Mouse (Mus musculus): Measurements from ENCODE around the gene Ddx54.
A peak's percentile ranks its signal among the peaks of the same experiment; 100 is the strongest.

Gene Ddx54

DNA sequence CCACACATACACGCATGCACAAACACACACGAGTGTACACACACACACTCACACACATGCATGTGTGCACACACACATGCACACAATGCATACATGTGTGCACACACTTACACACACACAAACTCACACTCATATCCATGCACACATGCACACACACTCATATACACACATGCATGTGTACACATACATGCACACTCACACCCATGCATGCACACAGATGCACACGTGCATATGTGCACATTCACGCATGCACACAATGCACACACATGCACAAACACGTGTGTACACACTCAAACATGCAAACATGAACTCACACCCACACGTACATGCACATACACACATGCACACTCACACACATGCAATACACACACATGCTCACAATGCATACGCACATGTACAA is 27.6 kb downstream of the Ddx54 start:
- no peak for DNase-seq (ENCODE audit: low read depth in 1 of 2, low spot score in 2 of 2)

DNA sequence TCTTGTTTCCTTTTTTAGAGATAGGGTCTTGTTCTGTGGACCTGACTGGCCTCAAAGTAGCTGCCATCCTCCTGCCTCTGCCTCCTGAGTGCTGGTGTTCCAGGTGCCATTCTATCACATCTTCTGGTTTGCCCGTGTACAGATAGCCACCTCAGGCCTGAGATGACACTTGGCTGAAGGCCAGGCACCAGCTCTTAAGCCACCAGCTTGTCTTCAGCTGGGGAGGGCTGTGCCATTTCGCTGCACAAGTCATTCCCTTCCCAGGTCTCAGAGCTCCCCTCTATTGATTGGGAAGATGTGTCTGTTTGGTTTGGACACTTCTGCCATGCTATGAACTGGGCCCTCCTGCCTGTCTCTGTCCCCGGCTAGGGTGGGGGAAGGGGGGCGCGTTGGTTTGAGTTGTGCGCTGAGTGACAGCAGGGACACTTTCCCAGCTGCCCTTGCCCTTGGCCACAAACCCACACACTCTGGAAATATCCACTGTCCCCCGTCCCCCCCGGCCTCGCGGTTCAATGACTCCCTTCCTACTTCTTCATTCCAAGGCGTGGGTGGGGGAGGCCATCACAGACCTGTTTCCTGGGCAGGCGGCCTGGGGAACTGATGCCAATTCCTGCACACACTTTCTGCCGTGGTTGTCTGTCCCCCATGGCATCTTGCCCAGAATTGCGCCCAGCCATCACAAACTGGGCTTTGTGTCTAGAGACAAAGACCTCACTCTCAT is 31.0 kb downstream of the Ddx54 start:
- no peak for DNase-seq (ENCODE audit: low read depth in 1 of 2, low spot score in 2 of 2)

DNA sequence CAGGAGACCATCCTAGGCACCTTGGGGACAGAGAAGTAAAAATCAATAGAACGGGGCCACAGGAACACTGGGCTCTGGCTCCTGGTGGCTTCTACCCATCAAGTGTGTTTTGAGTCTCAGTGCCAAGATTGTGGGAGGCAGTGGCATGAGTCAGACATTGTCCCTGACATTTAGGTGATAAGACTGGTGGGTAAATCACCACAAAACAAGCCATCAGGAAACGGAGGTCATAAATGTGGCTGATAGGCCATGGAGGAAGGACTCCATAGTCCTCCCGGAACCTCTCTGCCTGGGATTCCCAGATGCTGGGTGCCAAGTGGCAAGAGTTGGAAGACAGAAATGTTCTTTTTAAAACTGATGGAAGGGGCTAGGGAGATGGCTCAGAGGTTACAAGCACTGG is 31.7 kb downstream of the Ddx54 start:
- no peak for DNase-seq (ENCODE audit: low read depth in 1 of 2, low spot score in 2 of 2)

DNA sequence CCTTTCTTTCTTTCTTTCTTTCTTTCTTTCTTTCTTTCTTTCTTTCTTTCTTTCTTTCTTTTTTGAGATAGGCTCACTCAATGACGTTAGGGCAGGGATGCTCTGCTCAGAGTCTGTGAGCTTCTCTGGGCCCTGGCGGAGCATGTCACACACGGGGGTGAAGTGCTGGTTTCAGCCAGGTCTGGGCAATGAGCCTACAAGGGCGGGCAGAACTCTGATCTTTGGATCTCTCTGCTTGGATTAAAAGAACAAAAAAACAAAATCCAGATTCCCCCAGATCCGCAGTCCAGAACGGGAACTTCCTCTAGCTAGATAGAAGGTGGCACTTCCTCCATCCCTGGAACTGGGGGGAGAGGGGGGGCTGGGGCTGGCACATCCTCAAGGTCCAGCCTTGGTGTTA is 33.3 kb downstream of the Ddx54 start:
- DNase-seq (ENCODE audit: low read depth in 1 of 2, low spot score in 2 of 2) = no peak

DNA sequence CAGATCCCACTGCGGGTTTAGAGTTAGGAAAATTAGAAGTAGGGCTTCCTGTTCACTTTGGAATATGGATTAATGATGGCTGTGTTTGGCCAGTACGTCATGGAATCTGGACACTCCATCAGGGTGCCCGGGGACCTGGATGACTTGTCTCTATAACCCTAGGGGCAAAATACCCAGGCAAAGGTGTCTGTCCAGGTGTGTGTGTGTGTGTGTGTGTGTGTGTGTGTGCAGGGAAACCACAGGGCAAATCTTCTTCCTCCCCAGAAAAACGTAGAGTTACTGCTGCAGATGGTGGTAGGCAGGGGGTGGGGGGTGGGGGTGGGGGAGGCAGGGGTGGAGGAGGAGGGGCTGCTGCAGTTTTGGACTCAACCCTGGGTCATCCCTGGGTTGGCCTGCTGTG is 34.8 kb downstream of the Ddx54 start:
- DNase-seq (ENCODE audit: low read depth in 1 of 2, low spot score in 2 of 2) = no peak

DNA sequence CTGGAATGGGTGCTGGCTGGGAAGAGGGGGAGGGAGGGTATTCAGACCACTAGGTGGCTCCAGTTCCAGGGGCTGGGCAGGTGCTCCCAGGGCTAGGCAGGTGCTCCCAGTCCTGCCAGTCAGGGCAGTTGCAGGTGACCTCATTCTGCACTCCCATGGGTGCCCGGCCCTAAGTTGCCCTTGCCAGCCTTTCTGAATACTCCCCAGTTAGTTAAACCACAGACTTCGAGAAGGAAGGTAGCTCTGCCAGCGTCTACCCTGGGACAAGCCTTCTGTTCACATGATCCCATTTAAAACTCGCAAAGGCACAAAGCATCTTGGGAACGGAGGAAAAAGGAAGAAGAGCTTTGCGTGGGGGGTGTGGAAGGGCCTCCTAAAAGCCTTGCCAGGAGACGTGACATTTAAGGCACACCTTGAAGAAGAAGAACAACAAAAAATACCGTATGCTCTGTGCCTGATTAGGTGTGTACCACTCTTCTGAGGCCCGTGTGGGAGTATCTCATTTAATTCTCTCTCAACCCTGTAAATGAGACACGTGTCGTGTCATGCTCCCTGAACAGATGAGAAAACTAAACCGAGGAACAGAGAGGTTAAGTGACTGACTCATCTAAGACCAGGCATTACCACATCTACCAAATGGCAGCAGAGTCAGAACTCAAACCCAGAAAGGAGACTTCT is 35.4 kb downstream of the Ddx54 start:
- no peak for DNase-seq (ENCODE audit: low read depth in 1 of 2, low spot score in 2 of 2)

DNA sequence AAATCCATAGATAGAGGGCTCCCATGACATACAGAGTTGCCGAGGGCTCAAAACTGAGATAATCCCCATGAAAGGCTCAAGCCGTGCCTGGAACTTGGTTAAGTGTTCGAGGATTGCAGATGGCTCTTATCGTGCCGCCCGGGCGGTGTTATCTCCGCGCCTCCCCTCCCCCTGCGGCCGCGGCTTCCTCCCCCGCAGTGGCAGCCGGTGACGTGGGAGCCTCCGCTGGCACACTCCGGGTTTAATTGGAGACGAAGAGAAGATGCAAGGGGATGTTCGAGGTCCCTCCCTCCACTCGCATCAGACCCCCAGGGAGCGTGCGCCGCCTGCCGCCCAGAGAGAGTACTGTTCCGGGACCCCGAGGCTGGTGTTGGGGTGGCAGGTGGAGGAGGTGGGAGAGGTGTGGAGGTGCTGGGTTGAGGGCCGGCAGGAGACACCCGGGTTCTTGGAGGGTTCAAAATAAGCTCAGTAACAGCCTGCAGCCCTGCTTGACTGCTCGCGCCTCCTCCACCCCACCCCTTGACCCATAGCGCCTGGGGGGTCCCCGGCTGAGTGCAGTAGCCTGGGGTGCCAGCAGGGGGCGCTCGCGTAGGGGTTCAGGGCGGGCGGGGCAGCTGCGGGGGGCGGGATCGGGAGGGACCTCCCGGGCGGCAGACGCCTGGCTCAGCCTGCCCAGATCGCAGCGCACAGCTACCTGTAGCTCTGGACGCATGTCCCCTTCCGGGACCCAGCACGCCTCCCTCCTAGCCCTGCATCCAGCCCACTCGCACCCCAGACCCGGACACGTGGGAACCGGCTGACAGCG is 36.2 kb downstream of the Ddx54 start, which contains the start of gene Rasal1:
TSS of gene Rasal1 (plus strand) at position 244 of the 805 bp plus-strand sequence.
- peak in 1 of 2 experiments; percentile 31 for DNase-seq (ENCODE audit: low read depth in 1 of 2, low spot score in 2 of 2)

DNA sequence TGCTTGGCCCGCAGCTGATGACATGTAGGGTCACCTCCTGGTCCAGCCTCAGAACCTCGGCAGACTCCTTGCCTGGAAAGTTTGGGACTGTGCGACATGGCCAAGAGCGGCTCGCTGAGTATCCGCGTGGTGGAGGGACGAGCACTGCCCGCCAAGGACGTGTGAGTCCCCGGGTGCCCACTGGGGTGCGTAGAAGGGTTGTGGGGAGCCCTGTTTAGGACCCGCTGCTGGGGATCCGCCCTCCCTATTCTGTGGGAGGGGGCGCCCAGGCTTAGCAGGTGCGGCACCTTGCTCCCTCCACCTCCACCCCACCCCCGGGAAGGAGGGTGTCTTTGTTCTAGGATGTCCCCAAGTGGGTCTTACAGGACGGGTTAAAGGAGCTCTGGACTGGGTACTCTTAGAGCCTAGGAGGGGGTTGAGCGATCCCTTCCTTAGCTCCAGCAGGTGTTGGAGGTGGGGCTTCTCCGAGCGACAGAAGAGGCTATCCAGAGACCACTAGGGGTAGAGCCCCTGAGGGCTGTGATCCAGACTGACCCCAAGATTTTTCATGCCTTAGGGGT is 36.9 kb downstream of the Ddx54 start:
- no peak for DNase-seq (ENCODE audit: low read depth in 1 of 2, low spot score in 2 of 2)

DNA sequence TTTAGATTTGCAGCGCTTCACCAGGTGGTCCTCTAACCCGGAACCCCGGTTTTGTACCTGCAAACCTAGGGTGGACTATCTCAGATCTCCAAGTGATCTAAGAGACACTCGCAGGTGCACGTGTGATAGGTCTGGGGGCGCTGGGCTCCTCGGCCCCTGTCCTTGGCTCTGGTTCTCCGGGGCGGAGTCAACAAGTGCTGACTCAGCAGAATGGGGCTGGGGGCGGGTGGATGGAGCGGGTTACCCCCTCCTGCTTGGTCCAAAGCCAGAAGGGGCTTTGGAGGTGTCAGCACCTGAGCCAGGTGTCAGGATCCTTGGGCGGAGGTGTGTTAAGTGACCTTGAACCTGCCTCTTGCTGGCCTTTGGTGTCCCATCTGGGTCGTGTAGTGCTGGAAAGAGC is 37.4 kb downstream of the Ddx54 start:
- DNase-seq (ENCODE audit: low read depth in 1 of 2, low spot score in 2 of 2) = no peak

DNA sequence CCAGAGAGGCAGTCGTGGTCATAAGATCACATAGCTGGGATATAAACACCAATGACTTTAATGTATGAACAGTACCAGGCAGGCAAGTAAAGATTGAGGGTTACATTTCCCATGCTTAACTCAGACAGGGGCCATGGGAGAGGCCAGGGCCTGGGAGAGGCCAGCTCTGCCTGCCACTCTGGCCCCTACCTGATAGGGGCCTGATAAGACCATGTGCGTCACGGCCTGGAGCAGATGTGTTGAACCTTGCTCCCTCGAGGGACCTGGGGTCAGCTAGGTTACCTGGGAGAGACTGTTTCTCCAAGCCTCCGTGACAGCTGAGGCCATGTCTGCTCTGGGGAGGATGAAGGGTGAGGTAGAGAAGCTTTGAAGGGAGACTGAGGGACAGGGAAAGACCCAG is 38.7 kb downstream of the Ddx54 start:
- DNase-seq (ENCODE audit: low read depth in 1 of 2, low spot score in 2 of 2) = no peak

DNA sequence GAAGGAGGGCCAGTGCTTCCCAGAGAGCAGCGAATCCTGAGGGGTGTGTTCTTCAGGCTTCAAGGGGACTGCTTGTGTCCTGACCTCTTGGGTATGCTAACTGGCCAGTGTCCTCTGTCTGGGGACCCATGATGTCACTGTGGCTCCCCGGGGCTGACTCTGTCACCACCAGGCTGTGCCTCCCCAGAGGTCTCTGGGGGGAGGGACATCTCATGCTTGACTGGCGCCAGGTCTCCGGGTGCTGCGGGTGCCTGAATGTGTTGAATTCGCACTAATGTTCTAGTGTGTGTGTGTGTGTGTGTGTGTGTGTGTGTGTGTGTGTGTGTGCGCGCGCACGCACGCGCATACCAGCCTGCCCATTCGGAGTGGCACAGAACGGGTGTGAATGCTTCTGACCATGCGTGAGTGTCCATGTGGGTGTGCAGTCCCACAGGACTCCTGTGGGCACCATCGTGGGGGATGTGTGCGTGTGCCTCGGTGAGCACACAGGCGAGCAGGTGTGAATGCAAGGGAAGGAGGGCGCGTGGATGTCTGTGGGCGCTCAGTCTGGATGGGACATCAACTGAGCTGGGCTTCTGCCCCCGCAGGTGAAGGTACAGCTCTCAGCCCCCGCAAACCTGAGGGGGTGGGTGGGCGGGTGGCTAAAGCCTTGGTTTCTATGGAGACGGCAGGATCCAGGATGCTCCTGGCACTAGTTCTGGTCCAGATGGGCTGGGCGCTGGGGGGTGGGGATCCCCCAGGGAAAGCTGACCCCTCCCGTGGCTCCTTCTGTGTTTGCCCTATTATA is 40.6 kb downstream of the Ddx54 start:
- no peak for DNase-seq (ENCODE audit: low read depth in 1 of 2, low spot score in 2 of 2)

DNA sequence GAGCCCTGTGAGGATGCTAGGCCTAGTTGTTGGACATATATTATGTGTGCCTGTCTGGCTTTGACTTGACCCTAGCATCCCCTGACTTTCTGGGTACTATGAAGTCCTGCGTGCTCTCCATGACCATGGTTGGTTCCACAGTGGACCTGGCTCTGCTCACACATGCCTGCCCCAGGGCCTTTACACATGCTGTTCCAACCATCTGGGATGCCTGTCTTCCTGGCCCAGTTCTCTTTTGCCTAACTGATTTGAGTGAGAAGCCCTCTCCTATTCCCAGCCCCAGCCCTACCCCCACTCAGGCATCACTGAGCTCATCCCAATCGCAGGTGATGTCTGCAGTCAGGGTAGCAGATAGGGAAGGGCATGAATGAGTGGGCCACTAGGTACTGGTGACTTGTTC is 41.3 kb downstream of the Ddx54 start:
- DNase-seq (ENCODE audit: low read depth in 1 of 2, low spot score in 2 of 2) = no peak

DNA sequence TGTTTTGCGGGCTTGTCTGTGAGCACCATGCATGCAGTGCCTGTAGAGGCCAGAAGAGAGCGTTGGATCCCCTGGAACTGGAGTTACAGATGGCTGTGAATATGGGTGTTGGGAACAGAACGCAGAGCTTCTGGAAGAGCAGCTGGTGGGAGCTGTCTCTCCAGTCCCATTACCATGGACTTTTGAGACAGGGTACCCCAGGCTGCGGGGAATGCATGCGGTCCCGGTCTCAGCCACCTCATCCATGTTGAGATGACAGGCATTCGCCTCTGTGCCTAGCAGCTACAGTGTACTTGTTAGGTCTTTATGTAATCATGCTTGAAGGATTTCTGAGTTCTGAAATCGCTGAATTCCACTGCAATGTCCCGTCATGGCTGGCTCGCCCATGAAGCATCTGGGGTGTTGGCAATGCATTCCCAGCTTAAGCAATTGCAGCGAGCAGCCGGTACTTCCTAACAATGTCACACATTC is 43.8 kb downstream of the Ddx54 start:
- DNase-seq (ENCODE audit: low read depth in 1 of 2, low spot score in 2 of 2) = no peak

DNA sequence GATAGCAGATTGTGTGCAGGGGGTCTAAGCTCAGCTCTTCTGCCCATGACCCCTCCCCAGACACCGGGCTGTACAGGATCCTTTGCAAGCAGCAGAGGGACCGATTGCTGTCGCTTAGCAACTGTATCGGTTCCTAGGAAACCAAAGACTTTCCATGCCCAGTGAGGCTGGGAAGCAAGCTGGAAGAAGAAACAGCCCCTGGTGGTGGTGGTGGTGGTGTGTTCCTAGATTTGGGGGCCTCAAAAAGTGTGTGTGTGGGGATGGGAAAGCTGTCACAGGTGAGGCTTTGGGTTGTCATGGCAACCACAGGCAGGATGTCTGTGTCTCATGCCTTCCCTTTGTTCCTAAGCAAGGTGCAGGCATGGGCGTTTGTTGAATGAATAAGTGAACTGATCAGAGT is 48.3 kb downstream of the Ddx54 start:
- no peak for DNase-seq (ENCODE audit: low read depth in 1 of 2, low spot score in 2 of 2)

DNA sequence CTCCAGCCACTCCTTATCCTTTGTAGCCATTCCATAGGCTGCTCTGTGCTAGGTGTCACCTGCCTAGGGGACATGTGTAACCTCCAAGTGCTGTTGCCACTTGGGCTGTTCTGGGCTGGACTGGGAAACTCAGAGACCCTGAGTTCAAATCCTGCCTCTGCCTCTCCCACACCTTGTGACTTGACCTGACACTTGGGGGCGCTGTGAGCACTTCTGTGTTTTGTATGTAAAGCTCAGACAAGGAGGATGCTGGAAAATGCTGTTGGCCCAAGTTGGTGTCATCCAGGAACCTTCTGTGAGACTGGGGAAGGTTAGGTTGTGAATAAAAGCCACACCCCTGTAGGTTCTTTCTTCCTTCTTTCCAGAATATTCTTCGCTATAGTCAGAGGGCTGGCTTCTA is 52.3 kb downstream of the Ddx54 start:
- no peak for DNase-seq (ENCODE audit: low read depth in 1 of 2, low spot score in 2 of 2)

DNA sequence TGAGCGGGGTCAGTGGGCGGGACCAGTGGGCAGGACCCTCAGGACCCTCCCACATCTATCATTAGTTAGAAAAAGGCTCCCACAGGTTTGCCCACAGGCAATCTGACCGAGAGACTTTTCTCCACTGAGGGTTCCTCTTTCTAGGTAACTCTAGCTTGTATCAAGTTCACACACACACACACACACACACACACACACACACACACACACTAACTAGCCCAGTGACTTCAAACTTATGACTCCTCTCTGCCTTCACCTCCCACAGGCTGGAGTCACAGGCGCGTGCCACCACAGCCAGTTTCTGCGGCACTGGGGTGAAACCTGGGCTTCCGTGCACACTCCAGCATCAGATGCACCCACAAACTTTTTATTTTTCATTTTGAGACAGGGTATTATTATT is 56.2 kb downstream of the Ddx54 start:
- DNase-seq (ENCODE audit: low read depth in 1 of 2, low spot score in 2 of 2) = no peak

DNA sequence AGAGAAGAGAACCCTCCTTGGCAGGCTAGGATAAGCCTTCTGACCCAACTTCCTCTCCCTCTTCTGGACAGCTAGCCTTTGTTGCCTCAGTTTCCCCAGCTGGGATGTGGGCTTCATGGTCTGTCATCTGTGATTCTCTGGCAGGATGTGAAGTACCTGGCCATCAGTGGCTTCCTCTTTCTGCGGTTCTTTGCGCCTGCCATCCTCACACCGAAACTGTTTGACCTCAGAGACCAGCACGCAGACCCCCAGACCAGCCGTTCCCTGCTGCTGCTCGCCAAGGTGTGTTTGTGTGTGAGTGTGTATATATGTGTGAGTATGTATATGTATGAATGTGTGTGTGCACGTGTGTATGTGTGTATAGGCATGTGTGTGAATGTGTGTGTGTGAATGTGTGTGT is 57.6 kb downstream of the Ddx54 start:
- DNase-seq (ENCODE audit: low read depth in 1 of 2, low spot score in 2 of 2) = no peak

DNA sequence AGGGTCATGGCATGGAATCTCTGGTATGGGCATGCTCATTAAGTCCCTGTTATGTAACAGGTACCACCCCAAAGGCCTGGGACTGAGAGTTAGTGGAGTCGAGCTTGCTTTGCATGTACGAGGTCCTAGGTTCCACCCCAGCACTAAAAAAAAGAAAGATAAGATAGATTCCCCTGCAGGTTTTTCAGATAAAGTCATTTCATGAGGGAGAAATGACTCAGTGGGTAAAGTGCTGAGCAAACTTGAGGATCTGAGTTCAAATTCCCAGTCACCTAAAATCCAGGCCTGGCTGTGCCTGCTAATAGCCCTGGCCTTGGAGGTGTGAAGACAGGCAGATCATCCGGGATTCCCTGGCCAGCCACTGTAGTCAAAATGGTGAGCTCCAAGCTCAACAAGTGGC is 59.3 kb downstream of the Ddx54 start:
- DNase-seq (ENCODE audit: low read depth in 1 of 2, low spot score in 2 of 2) = no peak

DNA sequence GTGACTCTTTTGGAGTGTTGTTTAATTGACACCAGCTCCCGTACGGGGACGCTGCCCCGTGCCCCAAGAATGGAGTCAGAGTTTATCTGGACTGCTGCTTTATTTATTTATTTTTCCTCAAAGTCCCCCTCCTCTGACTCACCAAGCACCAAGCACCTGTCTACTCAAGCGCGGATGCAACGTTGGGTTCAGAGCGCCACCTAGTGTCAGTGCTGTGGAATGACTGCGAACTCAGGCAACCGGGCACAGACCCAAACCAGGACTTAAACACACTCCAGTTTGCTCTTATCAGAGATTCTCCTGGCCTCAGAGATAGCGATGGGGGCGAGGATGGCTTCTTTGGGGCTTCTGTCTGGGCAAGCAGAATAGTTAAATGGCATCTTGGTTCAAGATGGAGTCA is 61.1 kb downstream of the Ddx54 start:
- no peak for DNase-seq (ENCODE audit: low read depth in 1 of 2, low spot score in 2 of 2)

DNA sequence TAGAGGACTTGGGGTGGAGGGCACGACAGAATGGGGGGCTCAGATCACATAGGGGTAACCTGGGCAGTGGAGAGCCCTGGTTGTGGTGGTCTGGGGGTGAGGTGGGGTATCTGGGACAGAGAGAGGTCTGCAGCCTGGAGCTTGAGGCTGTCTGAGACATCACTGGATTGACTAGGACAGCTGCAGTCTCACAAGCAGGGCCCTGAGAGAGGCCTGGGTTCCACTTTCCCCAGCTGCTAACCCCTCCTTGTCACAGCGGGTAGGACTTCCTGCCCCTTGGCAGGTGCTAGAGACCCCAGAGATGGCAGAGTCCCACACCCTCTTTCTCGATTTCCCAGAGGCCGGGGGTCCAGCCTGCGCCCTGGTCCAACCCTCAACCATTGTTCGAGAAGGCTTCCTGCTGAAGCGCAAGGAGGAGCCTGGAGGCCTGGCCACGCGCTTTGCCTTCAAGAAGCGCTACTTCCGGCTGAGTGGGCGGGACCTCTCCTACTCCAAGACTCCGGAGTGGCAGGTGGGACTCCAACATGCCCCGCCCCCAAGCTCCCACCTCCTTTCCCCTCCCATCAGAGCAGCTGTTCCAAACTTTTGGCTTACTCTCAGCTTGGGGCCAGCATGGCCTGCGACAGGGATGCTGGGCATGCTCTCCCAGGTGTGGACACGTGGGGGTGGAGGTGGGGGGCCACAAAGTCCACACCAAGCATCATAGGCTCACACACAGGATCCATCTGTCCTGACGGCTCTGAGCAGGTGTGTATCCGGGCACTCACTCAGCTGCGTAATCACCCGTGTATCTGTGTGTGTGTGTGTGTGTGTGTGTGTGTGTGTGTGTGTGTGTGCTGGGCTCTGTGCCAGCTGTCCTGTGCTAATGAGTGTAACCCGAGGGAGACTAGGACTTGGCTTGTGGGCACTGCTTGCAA is 61.9 kb downstream of the Ddx54 start:
- no peak for DNase-seq (ENCODE audit: low read depth in 1 of 2, low spot score in 2 of 2)

All from monocyte, adult 2 months (primary cell).